Mouse (Mus musculus) heart, adult 2 months (tissue): ENCODE measurements around the gene Gm20388.

Experiments used
- CTCF ChIP-seq: fragments of 200-600 bp; IDR thresholded peaks from 2 replicates; pipeline ENCODE4 v1.8.1; 2022; ENCODE audit warnings: antibody characterized with exemption, mild to moderate bottlenecking, moderate library complexity
- EP300 ChIP-seq: fragments of 200-500 bp; IDR thresholded peaks from 2 replicates; pipeline ENCODE4 v1.6.1; 2011; ENCODE audit warnings: low read depth, low read length, control low read depth; ENCODE audit not compliant: insufficient read depth
- POLR2A ChIP-seq: fragments of 200-500 bp; IDR thresholded peaks from 2 replicates; pipeline ENCODE4 v1.6.1; 2011; ENCODE audit warnings: mild to moderate bottlenecking, low read depth, low read length, control low read depth; ENCODE audit not compliant: insufficient read depth

GRCm38 (mm10) chr8:122554786-122555185, 2644.1 kb downstream of the Gm20388 start:
- TF ChIP-seq POLR2A (no peak), CTCF (no peak), EP300 (no peak)
